Mouse (Mus musculus): ENCODE results near the gene Vta1. TPM values are rescaled to one million over a fixed set of nuclear protein-coding genes. Genes with fewer than 3 reads are reported as not detected.

Gene Vta1
- polyA plus RNA-seq (2012; rRNA removed), result 138 and 146 TPM in 2 replicates

DNA sequence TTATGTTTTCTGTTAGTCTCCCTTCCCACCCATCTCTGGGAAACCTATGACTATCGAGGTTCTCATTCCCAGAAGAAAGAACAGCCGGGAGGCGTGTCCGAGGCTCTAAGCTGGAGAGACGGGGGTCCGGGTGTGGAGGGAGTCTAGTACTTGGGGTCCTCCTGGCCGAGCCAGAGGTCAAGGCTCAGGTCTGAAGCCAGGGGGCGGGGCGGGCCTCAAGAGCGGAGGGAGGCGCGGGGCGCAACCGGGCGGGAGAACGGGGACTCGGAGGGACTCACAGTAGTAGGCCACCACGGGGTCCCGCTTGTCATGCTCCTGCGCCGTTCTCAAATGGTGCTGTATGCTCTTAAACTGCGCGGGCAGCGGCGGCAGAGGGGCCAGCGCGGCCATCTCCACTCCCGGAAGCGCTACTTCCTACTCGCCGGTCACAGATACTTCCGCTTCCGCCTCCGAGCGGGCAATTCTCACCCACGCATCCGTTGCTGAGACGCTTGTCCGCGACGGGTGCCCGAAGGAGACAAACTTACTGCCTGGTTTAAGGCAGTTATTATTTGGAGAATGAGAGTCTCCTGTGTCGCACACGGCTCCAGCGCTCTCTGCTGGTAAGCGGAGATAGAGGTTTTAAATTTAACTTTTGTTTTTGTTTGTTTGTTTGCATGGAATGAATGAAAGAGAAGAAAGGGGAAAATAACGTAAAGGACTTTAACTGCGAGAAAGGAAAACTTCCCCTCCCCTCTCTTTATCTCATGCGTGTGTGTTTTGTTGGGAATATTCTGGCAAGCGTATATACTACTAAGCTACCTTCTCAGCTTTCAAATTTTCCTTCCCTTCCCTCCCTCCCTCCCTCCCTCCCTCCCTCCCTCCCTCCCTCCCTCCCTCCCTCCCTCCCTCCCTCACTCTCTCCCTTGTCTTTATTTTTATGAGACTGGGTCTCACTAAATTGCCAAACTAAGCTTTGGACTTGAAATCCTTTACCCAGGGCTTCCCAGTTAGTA, at the start of gene Vta1, which contains the start of gene Nmbr:
Gene Vta1 (minus strand): TSS at position 489 of the 995 bp plus-strand sequence.
Gene Nmbr (plus strand): TSS at position 520 of the 995 bp plus-strand sequence.

DNA sequence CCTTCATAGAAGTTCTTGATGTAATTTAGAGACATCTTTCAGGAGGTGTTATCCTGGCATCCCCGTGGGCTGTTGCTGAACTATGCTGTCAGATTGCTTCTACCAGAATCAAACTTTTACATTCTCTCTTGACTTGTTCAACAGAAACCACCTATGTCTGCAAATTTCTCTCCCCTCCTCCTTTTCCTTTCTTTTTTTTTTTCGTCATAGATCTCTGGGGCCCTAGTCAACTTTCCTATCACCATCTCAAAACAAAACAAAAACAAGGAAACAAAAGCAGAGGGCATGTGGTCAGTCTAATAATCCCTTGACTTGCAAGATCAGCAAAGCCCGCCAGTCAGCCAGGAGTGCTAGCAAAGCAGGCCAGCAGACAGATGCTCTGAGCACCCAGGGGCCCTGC, 12.8 kb upstream of the Vta1 start, which contains the start of gene Gje1:
Gene Gje1 (minus strand): TSS at position 101 of the 400 bp plus-strand sequence.

Other genes with a start within 250 kb of the Vta1 start
- 0.93 and 2.1 TPM in 2 replicates for gene Adgrg6, start 159.9 kb downstream of the Vta1 start, polyA plus RNA-seq (2012; rRNA removed)
- 4.1 TPM in 2 replicates for gene Nmbr, start within 50 bp of the Vta1 start, polyA plus RNA-seq (2012; rRNA removed)
- gene Gje1, start 12.7 kb upstream of the Vta1 start, polyA plus RNA-seq (2012; rRNA removed), result not detected in 2 replicates